Mouse (Mus musculus): Measurements from ENCODE around the gene Map4.
A peak's percentile ranks its signal among the peaks of the same experiment; 100 is the strongest.

Map4 gene

DNA sequence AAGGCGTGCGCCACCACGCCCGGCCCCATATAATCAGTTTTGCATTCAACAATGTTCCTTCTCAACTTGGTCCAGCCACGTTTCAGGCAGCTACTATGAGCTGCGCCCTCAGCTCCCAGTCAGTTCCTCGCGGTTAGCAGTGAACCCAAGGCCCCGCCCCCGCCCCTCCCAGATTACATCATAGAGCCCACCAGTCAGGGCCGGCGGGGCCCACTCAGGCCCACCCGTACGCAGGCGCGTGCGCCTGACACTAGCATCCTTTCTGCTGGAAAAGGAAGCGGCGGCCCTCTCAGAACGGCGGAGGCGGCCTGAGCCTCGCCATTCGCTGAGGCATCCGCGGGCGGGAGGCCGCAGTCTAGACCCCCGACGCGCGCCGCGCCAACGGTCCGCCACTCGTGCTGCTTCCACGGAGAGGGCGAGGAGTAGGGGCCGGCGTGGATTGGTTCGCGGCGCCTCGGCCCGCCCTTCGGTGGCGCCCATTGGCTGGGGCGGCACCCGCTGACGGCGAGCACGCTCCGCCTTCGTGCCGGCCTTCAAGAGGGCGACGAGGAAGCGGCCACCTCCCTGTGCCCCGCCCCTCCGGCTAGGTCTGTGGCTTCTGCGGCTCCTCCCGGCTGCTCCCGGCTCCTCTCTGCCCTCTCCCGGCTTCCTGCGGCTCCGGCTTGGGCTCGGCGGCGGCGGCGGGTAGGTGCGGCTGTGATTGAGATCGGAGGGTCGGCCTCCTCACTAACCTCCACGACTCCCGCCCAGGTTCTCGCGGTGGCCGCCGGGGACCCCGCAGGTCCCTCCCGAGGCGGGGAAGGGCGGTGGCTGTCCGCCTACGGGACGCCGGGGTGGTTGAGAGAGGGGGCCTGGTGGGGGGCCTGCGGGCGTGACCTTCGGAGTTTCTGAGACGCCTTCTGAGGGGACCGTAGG lies at the start of gene Map4:
Map4 (plus strand) TSS at position 204 of the 915 bp plus-strand sequence.
- DNase-seq (ENCODE audit: low spot score) = peak; percentile 93

DNA sequence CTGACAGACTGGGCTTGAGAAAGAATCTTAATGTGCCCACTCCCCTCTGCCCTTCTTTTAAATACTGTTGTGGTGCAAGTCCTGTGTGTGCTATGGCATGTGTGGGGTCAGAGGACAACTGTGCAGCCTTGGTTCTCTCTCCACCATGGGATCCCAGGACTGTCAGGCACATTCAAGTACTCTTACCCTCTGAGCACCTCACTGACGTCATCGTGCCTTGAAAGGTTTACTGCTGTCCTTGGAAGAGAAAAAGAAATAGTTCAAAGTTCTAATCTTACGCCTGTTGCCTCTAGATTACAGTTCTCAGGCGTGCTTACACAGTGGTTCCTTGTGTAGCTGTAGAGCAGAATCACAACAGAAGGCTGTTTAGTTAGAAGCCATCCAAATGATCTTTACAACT lies 45.0 kb upstream of the Map4 start:
- DNase-seq (ENCODE audit: low spot score) = no peak

DNA sequence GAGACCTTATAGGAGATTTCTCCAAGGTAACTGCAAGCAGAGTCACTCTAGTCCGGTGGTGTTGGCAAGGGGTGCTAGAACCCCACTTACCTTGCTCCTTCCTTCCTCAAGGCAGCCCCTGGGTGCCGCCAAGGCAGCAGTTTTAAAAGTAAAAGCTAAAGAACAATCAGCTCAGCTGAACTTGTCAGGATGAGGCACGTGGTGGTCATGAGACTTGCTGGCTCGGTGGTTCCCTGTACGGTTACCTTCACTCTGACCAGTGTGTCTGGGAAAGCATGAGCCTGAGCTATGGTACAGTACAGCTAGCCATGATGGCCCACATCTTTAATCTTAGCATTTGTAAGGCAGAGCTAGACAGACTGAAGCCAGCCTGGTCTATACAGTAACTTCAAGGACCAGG lies 43.9 kb upstream of the Map4 start:
- no peak for DNase-seq (ENCODE audit: low spot score)

DNA sequence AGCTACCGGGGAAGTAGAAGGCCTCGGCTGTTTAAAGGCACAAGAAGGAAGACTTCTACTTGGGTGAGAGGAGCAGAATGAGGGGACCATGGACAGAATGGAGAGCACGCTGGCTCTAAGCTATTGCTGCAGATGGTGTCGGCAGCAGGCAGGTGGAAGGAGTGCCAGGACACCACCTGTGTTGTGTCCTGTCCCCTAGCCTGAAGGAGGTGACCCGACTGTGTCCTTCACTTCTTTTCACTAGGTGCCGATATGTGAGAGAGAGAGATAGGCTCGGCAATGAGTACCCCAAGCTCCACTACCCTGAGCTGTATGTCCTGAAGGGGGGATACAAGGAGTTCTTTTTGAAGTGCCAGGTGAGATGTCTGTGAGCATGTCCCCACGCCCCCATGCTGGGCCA lies 39.8 kb upstream of the Map4 start:
- no peak for DNase-seq (ENCODE audit: low spot score)

DNA sequence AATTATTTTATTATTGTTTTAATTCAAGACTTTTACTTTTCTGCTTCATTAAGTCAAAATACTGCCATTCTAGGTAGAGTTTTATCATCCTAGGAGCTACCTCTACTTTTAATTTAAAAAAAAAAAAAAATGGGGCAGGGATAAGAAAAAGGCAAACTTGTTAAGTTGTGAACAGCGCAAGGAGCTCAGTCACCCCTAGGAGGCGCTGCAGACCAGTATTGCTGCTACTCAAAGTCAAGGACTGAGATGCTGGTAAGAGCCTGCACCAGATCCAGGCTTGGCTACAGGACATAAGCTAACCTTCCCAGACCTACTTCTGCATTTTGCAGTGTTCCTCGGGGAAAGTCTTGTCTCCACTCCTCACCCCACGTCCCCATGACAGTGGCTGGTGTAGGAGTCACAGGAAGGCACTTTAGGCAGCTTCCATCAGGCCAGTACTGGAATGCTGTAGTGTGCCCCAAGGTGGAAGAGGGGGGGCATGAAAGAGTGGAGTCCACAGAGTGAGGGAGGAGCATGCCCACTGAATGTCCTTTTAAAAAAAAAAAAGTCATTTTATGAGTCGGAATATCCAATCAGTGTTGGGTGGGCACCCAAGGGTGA lies 38.5 kb upstream of the Map4 start:
- peak; percentile 71 for DNase-seq (ENCODE audit: low spot score)

DNA sequence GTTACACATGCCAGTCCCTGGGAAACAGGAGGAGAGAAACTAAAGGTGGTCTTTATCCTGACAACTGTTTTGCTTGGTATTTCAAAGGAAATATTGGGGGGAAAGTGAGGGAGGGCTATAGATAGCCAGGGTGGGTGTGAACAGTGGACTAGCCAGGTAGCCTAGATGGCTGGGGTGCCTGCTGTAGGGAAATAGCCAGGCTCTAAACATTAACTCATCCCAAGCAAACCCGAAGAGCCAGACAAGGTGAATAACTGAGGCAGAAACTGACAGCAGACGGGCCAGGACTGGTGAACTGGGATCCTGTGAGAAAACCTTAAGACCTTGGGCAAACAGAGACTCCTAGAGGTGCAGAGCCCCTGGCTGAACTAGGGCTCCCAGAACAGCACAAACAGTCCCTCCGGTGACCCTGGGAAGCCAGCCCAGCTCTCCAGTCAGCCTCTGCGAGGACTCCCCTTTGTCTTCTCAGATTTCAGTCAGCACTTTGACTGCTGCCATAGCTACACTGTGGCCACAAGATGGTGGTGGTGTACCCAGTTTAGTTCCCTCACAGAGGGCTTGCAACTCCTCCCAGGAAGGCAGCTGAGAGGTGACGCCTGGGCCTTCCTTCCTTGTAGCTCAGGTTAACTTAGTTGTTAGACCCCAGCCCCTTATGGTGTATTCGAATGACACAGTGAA lies 36.7 kb upstream of the Map4 start:
- peak; percentile 53 for DNase-seq (ENCODE audit: low spot score)

DNA sequence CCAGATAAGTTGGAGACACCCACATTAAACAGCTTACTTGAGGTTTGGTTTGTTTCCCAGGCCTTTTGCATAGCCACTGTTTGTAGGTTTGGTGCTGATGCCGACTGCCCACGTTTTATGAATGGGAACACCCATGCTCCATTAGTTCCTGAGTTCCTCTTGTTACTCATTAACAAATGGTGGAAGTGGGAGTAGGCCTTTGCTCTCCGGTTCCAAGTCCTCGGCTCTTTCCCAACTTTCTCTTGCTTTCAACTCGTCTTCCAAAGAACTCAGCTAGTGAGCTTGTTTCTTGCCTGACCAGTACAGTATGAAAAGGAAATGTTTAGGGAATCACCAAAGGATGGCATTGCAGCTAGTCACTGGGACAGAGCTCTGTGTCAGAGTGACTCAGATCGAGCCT lies 35.7 kb upstream of the Map4 start:
- DNase-seq (ENCODE audit: low spot score) = no peak

DNA sequence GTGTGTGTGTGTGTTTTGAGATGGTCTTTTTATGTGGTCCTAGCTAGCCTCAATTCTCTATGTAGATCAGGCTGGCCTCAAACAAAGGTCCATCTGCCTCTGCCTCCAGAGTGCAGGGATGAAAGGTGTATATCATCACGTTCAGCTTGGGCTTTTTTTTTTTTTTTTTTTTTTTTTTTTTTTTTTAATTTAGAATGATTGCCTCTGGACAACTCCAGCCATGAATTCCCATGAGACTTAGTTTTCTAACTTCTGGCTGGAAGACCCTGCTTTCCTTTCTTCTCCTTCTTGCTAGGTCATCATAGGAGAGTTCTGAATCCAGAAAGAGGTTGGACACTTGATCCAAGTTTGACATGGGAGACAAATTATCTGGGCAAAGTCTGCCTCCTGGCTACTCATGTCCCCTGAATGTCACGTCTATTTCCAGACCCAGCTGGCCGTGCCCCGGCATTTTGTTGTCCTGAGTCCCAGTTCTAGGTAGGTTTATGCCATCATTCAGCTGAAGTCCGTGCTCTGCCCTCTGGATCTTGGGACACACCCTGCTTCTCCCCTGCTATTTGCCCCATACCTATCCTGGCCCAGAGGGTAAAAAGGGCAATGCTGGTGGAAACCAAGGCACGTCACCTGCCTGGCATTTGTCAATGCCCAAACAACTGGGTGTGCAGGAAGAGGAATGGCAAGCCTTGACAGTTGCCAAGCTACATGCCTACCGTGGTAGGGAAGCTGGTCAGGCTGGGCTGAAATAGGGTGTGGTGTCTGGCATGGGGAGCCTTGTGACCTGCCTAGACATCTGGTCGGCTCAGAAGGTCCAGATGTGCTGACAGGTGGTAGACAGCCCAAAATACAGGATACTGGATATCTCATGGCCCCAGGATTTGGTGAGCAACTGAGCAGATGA lies 34.8 kb upstream of the Map4 start:
- no peak for DNase-seq (ENCODE audit: low spot score)

DNA sequence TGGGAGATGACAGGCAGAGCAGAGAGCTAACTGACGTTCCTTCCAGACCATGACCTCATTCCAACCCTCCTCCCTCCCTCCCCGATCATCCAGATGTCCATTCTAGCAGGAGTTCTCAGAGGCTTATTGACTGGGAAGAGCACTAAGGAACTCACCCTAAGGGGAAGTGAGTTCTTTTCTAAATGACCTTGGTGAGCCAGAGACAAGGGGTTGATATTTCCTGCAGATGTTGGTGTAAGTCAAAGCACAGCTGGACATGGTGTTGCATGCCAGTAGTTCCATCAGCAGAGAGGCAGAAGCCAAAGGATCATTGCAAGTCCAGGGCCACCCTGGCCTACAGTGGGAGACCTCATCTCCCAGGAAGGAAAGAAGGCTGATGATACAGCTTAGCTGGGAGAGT lies 33.2 kb upstream of the Map4 start:
- no peak for DNase-seq (ENCODE audit: low spot score)

DNA sequence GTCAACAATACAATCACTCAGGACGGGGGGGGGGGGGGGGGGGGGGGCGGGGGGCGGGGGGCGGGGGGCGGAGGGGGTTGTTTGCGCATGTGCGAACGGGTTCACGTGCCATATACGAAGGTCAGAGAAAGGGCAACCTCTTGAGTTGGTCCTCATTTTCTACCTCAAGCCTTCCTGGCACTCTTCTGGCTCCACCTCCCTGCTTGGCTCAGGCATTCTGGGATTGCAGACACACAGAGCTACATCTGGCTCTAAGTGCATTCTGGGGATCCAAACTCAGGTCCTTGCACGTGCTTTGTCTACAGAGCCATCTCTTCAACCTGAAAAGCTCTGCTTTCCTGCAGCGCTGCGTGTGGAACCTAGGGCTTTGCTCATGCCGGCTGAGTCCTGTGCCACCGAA lies 31.9 kb upstream of the Map4 start:
- no peak for DNase-seq (ENCODE audit: low spot score)

DNA sequence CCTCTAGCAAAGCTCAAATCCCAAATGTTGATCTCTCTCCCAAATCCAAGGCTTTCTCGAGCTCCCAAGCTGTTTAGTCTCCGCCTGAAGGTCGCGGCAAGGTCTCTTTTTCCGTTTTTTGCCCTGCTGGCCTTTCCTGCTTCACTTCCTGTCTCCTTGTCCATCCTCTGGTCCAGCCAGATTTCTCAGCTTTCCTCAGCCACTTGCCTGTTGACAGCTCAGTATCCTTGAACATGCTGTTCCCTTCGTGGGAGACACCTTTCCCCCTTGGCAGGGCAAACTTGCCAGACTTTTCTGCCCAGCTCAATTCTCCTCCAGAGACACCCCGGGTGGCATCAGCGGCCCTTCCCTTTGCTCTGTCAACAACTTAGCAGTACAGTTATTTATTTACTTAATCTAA lies 31.5 kb upstream of the Map4 start:
- no peak for DNase-seq (ENCODE audit: low spot score)

DNA sequence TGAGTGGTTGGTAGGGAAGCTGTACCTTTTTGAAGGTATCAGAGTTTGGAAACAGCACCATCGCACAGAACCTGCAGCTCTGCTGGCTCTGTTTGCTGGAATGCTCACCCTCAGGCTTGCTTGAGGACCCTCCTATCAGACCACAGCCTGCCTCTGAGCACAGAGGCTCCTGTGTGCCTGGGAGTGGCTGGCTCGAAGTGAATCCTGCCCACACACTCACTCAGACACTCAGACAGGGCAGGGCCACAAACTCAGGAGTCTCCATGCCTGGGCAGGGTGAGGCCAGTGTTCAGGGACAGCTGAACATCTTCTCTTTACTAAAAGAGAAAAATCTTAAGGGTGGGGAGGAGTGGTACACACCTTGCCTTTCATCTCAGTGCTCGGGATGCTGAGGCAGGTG lies 30.7 kb upstream of the Map4 start:
- DNase-seq (ENCODE audit: low spot score) = no peak

DNA sequence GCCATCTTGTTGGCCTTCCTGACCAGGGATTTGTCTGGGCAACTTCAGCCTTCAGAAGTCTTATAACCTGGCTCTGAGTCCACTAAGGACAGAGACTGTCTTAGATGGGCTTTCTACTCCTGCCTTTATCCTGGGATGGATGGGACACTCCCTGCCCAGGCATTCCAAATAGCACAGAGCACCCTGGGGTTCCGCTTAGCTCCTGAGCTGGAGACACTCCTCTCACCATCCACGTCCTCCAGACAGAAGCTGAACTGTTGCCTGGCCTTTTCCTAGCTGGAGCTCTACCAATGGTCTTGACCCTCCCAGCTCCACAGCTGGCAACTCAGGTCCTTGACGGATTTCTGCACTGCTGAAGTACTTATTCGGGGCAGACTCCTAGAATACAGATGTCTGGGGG lies 29.0 kb upstream of the Map4 start:
- no peak for DNase-seq (ENCODE audit: low spot score)

DNA sequence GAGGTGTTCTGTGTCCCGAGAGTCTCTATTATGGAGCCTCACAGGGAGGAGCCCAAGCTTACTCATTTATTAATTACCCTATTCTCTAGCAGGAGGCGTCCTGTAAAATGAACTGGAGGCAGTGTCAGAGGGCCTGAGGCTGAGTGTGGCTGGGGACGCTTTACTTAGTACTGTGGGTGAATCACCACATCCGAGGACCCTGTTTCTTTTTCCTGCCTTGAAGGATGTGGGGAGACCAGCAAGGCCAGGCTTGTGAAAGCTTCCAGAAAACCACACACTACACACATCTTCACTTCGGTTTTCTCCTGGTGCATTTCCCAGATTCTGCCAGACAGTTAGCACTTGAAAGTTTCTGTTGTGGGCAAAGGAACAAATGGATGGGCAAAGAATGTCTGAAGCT lies 28.5 kb upstream of the Map4 start:
- DNase-seq (ENCODE audit: low spot score) = no peak

DNA sequence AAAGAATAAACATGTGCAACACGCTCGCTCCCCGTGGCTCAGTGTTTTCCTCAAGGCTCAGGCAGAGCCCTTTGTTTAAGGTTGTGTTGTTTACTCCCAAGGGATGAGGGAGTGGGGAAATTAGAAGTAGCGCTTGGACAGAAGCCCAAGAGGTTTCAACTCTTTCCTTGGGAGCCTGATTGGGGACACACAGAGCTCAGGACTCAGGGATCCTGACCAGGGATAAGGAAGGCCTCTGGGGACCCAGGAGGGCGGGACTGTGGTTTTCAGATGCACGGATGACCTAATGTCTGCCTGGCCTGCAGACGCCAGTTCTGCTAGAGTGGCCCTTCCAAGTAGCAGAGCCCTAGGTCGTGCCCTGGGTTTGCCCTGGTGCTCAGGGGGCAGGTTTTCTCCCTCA lies 24.0 kb upstream of the Map4 start:
- DNase-seq (ENCODE audit: low spot score) = no peak

DNA sequence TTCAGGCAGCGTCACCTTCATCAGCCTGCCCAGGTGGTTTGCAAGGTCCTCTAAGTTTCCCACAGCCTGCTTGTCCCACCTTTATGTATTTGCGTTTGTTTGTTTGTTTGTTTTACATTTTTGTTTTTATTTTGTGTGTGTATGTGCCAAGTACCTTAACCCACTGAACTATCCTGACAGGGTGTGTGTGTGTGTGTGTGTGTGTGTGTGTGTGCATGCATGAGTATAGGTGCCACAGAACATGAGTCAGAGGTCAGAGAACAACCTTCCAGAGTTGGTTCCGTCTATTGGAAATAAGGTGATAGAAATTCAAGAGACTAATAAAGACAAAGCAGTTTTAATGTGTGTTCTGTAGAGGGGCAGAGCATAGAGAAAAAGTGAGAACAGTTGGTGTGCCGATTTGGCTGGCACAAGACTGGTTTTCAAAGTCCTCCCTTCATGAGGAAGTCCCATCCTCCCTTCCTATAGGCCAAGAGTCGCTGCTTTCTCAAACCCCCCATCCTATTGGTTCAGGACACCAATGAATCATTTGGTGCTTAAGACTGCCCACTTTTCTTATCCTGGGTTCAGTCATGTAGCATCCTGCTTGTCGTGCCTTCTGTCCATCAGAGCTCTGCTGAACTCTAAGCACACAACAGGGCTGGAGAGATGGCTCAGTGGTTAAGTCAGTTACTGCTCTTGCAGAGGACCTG lies 23.3 kb upstream of the Map4 start:
- DNase-seq (ENCODE audit: low spot score) = no peak

DNA sequence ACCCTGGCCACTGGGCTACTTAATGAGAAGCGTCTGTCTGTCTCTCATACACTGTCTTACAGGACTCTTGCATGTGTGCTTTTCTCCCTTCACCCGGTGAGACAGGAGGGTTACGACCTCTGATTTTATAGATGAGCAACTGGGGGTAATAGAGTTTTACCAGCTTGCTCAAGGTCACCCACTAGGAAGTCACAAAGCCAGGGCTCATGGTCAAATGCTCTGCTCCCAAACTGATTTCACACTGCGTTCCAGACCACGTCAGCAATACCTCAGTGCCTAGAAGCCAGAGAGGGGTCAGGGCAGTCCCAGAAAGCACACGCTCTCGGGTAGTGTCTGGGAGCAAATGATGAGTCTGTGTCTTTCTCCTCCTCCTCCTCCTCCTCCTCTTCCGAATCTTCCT lies 22.2 kb upstream of the Map4 start:
- DNase-seq (ENCODE audit: low spot score) = no peak

DNA sequence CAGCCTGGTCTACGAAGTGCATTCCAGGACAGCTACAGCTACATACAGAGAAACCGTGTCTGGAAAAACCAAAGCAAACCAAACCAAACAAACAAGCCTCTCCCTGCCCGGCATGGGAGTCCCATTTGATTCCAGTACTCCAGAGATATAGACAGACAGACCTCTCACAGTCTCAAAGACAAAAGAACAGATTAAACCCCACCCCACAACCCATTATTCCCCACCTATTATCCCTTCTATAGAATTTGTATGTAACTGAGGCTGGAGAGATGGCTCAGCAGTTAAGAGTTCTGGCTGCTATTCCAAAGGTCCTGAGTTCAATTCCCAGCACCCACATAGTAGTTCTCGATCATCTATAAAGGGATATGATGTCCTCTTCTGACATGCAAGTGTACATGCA lies 21.3 kb upstream of the Map4 start:
- no peak for DNase-seq (ENCODE audit: low spot score)

DNA sequence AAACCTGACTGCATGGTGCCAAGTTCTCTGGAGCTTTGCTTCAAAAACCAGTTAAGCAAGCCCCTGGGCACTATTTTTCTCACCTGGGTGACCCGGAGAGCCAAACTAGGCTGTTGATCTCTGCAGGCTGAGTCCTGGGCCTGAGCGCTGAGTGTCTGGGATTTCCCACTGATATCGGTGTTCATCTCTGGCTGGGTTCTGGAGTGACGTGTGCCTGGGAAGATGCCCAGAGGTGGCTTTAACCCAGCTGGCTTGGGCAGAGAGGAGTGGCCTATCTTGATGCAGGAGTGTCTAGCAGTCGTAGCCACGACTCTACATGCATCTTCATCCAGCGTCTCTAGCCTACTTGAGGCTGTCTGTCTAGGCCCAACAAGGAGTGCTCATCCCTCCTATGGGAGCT lies 19.5 kb upstream of the Map4 start:
- DNase-seq (ENCODE audit: low spot score) = peak; percentile 35

DNA sequence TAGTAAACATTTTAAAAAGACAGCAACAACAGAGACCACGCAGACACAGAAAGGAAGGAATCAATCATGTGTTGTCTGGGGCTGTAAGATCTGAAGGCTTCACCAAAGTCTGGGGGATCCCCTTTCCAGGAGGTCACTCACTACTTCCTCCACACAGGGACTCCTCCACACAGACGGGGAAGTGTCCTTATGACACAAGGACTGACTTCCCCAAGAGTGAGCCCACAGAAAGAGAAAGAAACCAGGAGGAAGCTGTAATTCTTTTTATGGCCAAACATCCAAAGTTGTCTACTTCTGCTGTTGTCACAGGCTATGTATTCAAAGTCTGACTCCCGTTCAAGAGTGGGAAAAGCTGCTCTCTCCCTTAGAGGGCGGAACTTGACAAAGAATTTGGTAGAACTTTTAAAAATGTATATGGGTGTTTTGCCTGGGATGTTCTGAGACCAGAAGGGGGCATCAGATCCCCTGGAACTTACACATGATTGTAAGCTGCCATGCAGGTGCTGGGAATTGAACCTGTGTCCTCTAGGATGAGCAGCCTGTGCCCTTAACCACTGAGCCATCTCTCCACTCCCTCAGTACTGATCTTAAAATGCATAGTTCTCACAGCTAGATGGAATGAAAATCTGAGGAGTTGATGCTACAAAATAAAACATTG lies 16.9 kb upstream of the Map4 start:
- DNase-seq (ENCODE audit: low spot score) = no peak

DNA sequence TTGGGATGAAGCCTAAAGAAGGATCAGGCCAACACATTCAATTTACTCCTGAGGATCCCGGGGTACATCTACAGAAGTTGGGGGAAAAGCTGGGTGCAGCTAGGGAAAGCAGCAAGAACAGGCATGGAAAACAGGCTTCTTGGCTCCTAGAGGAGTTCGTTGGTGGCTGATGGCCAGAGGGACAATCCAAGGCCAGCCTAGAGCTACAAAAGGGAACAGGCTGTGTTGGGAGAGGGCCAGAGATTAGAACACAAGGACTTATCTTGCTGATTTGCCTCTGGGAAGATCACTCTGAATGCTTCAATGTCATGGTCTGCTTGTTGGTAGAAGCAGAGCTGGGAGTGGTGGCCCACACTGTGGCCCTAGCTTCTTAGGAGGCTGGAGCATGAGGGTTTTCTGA lies 13.3 kb upstream of the Map4 start:
- DNase-seq (ENCODE audit: low spot score) = no peak
